In genomic region chr16:57513562-57513961, GRCm38 (mm10) we compare ENCODE assay signal across 22 mouse cellular contexts.
DNase-seq lines count a peak whose midpoint lies in the region; ATAC-seq and TF ChIP-seq lines count a peak whose summit lies in the region.
"Had no signal": no experiment of that assay in that cellular context is flagged by ENCODE, and none has a peak within 500 bp of the region (broad histone marks: within the 10 kb centered on the region; RNA-seq: fewer than 3 reads in every experiment).

No protein-coding gene starts in this region.

- H3K4me3 ChIP-seq in intestine, embryonic 14.5 days (ENCODE audit: low read depth, low read length) = no peak overlapping the region
- no peak overlapping the region for H3K4me3 ChIP-seq in intestine, embryonic 16.5 days (ENCODE audit: low read length)
- H3K4me3 ChIP-seq in limb, embryonic 10.5 days = no peak overlapping the region
- no peak overlapping the region for H3K4me3 ChIP-seq in stomach, postnatal 0 days (ENCODE audit: low read depth, low read length)
- H3K4me3 ChIP-seq: embryonic facial prominence, embryonic 13.5 days; embryonic facial prominence, embryonic 15.5 days; erythroblast, embryonic 14.5 days; forebrain, embryonic 10.5 days; forebrain, embryonic 12.5 days had no signal

- TF ChIP-seq CTCF in stomach, postnatal 0 days (IDR thresholded peaks at IDR 0.05; ENCODE audit: low read depth) = no peak

- ATAC-seq in intestine, embryonic 14.5 days (replicated peaks; ENCODE audit: low FRiP score, low TSS enrichment, low read depth) = no peak
- no peak for ATAC-seq in intestine, embryonic 16.5 days
- ATAC-seq in stomach, postnatal 0 days (ENCODE audit: low FRiP score, low TSS enrichment) = no peak
- ATAC-seq in granulocyte monocyte progenitor cell, adult 5-6 weeks (replicated peaks; ENCODE audit: poor library complexity, severe bottlenecking) = no peak
- ATAC-seq: forebrain, embryonic 14.5 days; forebrain, embryonic 16.5 days had no signal

- H3K9me3 ChIP-seq in intestine, embryonic 14.5 days (ENCODE audit: control insufficient read depth, low read length) = no peaks in the 10 kb centered on the region
- no peaks in the 10 kb centered on the region for H3K9me3 ChIP-seq in intestine, embryonic 16.5 days (ENCODE audit: control insufficient read depth, low read length)
- H3K9me3 ChIP-seq in limb, embryonic 10.5 days (replicated peaks) = no peaks in the 10 kb centered on the region
- no peaks in the 10 kb centered on the region for H3K9me3 ChIP-seq in stomach, postnatal 0 days (ENCODE audit: control insufficient read depth, low read length)
- H3K9me3 ChIP-seq: embryonic facial prominence, embryonic 13.5 days; embryonic facial prominence, embryonic 15.5 days; forebrain, embryonic 10.5 days; forebrain, embryonic 12.5 days had no signal

- no peak overlapping the region for H3K9ac ChIP-seq in intestine, embryonic 14.5 days (ENCODE audit: low read length)
- H3K9ac ChIP-seq in intestine, embryonic 16.5 days (ENCODE audit: low read depth, low read length) = no peak overlapping the region
- no peak overlapping the region for H3K9ac ChIP-seq in stomach, postnatal 0 days (ENCODE audit: low read length)
- H3K9ac ChIP-seq: embryonic facial prominence, embryonic 13.5 days; embryonic facial prominence, embryonic 15.5 days; forebrain, embryonic 12.5 days had no signal

- peak; percentile 31 for DNase-seq in intestine, embryonic 14.5 days (ENCODE audit: low spot score)
- DNase-seq in limb, embryonic 10.5 days (ENCODE audit: low spot score) = peak; percentile 24
- DNase-seq in stomach, postnatal 0 days (ENCODE audit: low spot score) = peak; percentile 4
- DNase-seq: adrenal gland, adult 2 months; adrenal gland, postnatal 10 days; adrenal gland, postnatal 25 days; cerebellum, adult 11 months; cerebellum, adult 18-20 months; cerebellum, adult 8-10 months; cerebellum, adult 9-11 months; cerebellum, postnatal 14 days; cerebellum, postnatal 36 days; embryo, embryonic 11 days had no signal

- WGBS in intestine, embryonic 14.5 days = 89% methylated on average over 7 of the region's 7 CpGs
- WGBS in intestine, embryonic 16.5 days = 90% methylated on average over 7 of the region's 7 CpGs
- WGBS in limb, embryonic 10.5 days = 87% methylated on average over 7 of the region's 7 CpGs
- WGBS in stomach, postnatal 0 days = 88% methylated on average over 7 of the region's 7 CpGs

- H3K4me2 ChIP-seq in intestine, embryonic 14.5 days (ENCODE audit: low read length) = no peak overlapping the region
- no peak overlapping the region for H3K4me2 ChIP-seq in intestine, embryonic 16.5 days (ENCODE audit: low read depth, low read length)
- no peak overlapping the region for H3K4me2 ChIP-seq in stomach, postnatal 0 days (replicated peaks; ENCODE audit: low read depth)
- H3K4me2 ChIP-seq: embryonic facial prominence, embryonic 13.5 days; embryonic facial prominence, embryonic 15.5 days; forebrain, embryonic 12.5 days had no signal

- no peak overlapping the region for H3K27ac ChIP-seq in intestine, embryonic 14.5 days (ENCODE audit: low read depth)
- H3K27ac ChIP-seq in intestine, embryonic 16.5 days (ENCODE audit: low read length) = no peak overlapping the region
- H3K27ac ChIP-seq in limb, embryonic 10.5 days = no peak overlapping the region
- H3K27ac ChIP-seq in stomach, postnatal 0 days (replicated peaks) = no peak overlapping the region
- H3K27ac ChIP-seq: embryonic facial prominence, embryonic 13.5 days; embryonic facial prominence, embryonic 15.5 days; forebrain, embryonic 10.5 days; forebrain, embryonic 12.5 days had no signal

- no peak for TF ChIP-seq EP300 in stomach, postnatal 0 days (optimal IDR thresholded peaks at IDR 0.05)

- no peaks in the 10 kb centered on the region for H3K27me3 ChIP-seq in intestine, embryonic 14.5 days (replicated peaks; ENCODE audit: control insufficient read depth, insufficient read depth, low read length)
- no peaks in the 10 kb centered on the region for H3K27me3 ChIP-seq in intestine, embryonic 16.5 days (replicated peaks; ENCODE audit: control insufficient read depth, insufficient read depth, low read length)
- H3K27me3 ChIP-seq in limb, embryonic 10.5 days (ENCODE audit: low read depth, poor library complexity, severe bottlenecking) = no peaks in the 10 kb centered on the region
- H3K27me3 ChIP-seq in stomach, postnatal 0 days (ENCODE audit: control insufficient read depth, insufficient read depth, low read length) = no peaks in the 10 kb centered on the region
- H3K27me3 ChIP-seq: embryonic facial prominence, embryonic 13.5 days; embryonic facial prominence, embryonic 15.5 days; forebrain, embryonic 12.5 days had no signal

- H3K4me1 ChIP-seq in intestine, embryonic 14.5 days (replicated peaks; ENCODE audit: control insufficient read depth, insufficient read depth, low read length) = peaks cover 3% of the 10 kb centered on the region; the same call in 1 of the 2 replicates
- H3K4me1 ChIP-seq in intestine, embryonic 16.5 days (ENCODE audit: control insufficient read depth, insufficient read depth, low read length) = 0 out of 2 replicates have a peak, but pooled peaks cover 3% of the 10 kb centered on the region
- 0 out of 2 replicates have a peak, but pooled peaks cover 3% of the 10 kb centered on the region for H3K4me1 ChIP-seq in limb, embryonic 10.5 days
- H3K4me1 ChIP-seq in stomach, postnatal 0 days (replicated peaks; ENCODE audit: control insufficient read depth, insufficient read depth) = no peaks in the 10 kb centered on the region; the same call in 1 of the 2 replicates
- H3K4me1 ChIP-seq: embryonic facial prominence, embryonic 15.5 days; forebrain, embryonic 12.5 days had no signal

- H3K36me3 ChIP-seq in intestine, embryonic 14.5 days (ENCODE audit: control insufficient read depth, insufficient read depth, low read length) = no peaks in the 10 kb centered on the region
- H3K36me3 ChIP-seq in intestine, embryonic 16.5 days (ENCODE audit: control insufficient read depth, insufficient read depth, low read length) = no peaks in the 10 kb centered on the region
- H3K36me3 ChIP-seq in limb, embryonic 10.5 days = no peaks in the 10 kb centered on the region
- no peaks in the 10 kb centered on the region for H3K36me3 ChIP-seq in stomach, postnatal 0 days (ENCODE audit: control insufficient read depth, insufficient read depth, low read length)
- H3K36me3 ChIP-seq: embryonic facial prominence, embryonic 13.5 days; embryonic facial prominence, embryonic 15.5 days; forebrain, embryonic 10.5 days; forebrain, embryonic 12.5 days had no signal
